Mouse (Mus musculus): ENCODE results near the gene Jmjd6.

Jmjd6 gene

DNA sequence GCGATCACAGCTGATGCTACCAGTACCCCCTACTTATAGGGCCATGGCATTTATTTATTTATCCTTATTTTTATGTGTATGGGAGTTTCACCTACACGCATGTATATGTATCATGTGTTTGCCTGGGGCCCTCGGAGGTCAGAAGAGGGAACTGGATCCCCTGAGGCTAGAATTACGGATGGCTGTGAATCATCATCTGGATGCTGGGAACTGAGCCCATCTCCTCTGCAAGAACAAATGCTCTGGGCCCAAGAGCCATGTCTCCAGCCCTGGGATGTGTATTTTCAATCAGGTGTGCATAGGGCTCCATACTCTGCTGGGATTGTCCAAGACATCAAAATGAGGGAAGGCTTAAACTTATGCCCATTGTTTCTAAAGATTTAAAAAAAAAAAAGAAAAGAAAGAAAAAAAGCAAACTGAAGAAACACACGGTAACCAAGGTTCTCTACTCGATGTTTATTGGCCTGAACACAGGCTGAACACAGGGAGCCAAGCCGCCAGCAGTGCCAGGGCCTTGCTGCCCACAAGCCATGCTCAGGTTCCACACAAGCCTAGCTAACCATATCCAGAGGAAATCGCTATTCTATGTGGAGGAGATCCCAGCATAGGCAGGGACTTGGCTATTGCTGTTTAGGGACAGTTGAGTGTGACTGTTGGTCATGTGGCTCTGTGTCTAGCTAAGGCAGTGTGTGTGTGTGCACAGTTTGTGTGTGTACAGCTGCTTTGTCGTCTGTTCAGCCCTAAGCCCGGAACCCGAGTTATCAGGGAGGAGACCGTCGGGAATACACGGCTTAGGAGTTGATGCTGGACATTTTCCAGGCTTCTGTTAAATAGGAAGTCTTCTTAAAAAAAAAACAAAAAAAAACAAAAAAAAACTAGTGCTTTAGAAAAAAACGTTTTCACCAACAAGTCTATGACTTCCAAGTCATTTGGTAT, 36.8 kb downstream of the Jmjd6 start:
- DNase-seq = no peak

DNA sequence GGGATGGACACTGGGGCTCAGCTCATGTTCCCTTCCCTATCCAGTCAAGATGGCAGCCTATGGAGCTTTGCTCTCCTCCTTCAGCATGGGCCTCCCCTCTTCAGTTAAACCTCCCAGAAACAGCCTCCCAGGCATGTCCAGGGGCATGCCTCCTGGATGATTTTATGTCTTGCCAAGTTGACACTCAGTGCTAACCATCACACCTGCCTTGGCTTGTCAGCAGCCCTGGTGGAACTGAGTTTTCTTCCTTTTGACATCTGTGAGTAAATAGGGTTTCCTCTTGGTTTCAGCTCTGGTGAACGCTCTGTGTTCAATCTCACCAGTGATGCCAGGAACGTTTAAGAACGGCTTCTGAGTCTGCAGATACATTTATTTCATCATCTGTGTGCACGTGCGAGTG, 40.5 kb downstream of the Jmjd6 start:
- no peak for DNase-seq

- no peak for DNase-seq
Observed at GRCm38 (mm10) chr11:116801106-116801505, 42.1 kb downstream of the Jmjd6 start.

- DNase-seq = no peak
Observed at GRCm38 (mm10) chr11:116799364-116799763, 43.9 kb downstream of the Jmjd6 start.
